Mouse (Mus musculus): ENCODE measurements around the gene Gm45062.

Gene Gm45062

DNA sequence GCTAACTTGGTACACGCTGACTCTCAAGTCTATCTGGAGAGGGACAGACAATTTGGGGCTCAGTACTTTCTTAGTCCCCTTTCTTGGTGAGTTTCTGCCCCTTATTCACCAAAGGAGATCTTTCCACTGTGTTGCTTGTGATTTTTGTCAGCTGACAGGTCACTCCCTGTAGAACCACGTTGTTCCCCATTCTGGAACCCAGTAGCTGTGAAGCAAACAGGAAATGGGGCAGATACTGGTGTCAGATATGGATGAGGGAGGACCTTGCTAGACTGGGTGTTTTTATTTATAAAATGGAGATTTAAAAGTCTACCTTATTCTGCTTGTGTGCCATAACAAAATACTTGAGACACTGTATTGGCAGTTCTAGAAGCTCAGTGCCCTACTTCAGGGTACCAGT, 358.1 kb downstream of the Gm45062 start:
- no peak for DNase-seq (ENCODE audit: low read depth, low spot score)

DNA sequence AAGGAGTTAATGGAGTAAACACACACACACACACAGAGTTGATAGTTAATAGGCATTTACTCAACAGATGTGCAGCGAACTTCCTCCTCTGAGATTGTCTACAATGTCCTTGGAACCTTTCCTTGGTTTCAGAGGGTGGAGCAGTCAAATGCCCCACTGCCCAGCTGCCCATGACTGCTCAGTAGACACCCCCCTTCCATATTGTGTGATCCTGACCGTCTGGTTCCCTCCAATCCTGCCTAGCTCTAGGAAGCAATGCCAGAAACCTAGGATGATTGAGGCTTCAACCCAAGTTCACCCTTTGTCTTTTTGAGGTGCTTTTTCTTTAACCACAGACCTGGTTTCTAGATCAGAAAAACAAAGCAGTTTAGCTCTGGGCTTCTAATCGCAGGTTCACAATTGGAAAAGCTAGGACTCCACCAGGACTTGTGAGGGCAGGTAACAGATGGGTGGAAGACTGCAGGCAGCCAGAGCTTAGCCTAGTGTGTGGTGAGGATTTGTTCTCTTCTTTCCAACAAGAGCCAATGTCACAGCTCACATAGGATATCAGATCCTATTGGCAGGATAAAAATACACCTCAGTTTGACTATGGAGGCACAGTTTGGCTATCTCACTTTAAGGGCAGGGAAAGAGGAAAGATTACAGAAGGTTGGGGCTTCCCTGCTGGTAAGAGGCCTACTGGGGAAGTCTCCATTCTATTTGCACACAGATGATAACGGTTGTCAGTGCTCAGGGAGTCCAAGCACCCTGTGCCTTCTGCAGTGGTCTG, 360.5 kb downstream of the Gm45062 start:
- DNase-seq (ENCODE audit: low read depth, low spot score): no peak

DNA sequence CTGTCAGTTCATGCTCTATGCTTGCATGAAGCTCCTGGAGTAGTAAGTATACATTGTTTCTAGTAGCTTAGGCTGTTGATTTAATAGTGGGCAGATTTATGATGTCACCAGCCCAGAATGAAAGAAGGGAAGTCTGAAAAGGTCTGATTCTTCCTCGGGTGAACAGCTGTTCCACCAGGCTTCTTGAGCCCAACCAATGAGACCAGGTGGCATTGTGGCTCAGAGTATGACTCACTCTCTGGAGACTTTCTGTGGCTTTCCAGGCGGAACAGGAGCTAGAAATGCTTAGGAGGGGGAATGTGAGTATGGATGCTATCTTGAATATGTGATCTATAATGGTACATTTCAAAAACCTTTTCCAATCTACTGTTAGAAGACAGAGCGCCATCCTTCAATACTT, 363.8 kb downstream of the Gm45062 start:
- DNase-seq (ENCODE audit: low read depth, low spot score): no peak

DNA sequence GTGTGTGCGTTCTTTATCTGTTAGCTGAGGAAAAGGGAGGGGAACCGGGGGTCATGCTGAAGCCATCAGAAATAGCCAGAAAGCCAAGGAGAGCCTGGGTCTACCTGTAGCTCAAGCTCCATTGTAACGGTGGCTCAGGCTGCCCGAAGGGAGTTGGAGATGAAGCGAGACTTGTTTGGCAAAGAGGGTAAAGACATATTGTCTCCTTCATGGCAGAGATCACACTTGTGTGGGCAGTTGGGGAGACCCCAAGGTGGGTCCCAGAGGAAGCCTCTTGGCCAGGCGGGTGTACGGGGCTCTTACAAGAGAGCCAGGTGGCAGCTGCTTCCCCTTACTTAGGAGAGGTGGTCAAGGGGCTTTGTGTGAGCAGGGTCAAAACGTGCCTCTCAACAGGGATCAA, 369.0 kb downstream of the Gm45062 start:
- no peak for DNase-seq (ENCODE audit: low read depth, low spot score)

DNA sequence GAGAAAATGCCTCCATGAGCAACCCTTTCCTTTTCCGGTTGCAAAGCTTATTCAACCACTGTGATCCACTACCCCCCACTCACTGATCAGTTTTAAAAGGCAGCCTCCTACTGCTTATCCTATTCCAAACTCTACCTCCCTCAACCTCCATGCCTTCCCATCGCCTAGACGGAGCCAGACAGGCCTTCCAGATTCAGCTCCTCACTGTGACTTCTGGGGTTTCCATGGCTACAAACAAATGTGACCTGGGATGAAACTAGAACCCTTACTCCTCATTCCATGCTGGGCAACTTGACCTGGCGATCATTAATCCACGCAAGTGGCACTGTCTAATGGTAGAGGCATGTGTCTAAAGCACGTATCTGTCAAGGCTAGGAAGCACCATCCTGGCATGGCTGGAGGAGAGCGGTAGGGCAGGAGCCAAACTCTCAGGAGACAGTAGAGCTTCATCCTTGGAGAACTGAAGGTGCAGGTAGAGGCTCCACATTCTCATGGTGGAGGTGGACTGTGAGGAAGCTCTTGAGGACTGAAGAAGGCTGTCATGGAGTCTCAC, 369.5 kb downstream of the Gm45062 start:
- DNase-seq (ENCODE audit: low read depth, low spot score): no peak

DNA sequence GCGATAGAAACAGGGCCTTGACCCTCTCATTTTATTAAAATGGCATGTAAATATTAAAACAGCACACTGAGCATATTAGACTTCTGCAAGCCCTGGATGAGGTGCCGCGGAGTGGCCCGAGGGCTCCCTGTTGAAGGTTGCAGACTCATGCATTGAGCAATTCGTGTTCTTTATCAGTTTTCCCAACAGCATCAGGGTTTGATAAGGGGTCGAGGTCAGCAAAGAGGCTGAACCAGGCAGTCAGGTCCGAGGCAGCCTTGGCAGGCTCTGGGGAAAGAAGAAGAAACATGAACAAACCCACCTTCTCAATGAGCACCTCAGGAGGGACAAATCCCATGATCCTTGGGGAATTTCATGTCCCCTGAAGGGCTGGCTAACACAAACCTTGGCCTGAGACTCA, 371.3 kb downstream of the Gm45062 start:
- no peak for DNase-seq (ENCODE audit: low read depth, low spot score)

DNA sequence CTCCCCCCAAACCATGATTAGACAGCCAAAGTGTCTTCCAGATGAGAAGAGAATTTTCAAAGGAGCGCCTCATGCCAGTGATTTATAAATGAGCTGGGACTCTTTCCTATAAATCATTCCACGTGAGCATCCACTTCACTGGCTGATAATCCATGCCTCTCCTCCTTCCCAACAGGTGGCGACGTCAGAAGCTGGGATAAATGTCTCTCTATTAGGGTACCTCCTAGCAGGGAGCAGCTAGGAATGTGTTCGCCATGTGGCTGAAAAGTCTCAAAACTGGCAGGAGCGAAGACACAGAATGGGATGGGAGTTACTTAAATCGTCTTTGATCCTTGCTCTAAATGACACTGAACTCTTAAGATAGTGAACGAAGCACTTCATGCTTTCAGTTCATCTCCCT, 372.1 kb downstream of the Gm45062 start:
- DNase-seq (ENCODE audit: low read depth, low spot score): no peak

DNA sequence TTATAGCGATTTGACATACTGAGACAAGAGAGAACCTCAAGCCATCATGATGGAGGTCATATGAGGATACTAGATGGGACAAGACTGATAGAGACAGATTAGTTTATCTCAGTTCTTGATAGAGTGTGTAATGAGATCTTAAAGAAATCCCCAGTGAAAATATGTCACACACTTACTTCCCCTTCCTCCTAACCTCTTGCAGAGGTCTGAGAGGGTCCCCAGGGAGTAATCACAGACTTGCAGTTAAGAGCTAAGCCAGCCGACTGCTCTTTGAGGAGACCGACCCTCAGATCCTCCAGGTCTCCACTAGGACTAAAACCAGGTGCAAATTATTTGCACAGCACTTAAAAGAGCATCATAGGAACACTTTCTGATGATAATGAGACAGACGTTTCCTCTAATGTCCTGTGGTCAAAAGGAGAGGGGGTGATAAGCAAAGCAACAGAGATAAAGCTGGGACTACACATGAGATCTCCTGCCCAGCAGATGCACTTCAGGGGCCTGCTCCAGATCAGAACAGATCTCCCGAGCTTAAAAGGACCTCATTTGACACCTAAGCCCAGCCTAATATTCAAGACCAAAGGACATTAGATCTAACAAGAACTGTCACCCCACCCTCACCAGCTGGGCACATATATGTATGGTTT, 372.9 kb downstream of the Gm45062 start:
- no peak for DNase-seq (ENCODE audit: low read depth, low spot score)

DNA sequence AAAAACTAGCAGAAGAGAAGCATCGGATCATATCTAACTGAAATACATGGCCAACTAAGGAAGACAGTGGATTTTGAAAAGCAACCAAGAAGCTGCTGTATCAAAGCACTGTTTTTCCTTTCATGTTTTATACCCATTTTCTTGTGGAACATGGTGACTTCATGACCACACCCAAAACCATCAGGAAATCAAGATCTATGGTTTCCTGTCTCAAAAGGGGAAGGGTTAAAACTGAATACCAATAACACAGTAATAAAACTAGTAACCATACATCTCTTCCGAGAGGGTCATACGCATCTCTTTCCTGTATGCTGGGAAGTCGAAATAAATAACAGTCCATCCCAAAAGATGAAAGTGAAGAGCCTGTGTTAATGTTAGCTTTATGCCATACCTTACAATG, 373.5 kb downstream of the Gm45062 start:
- DNase-seq (ENCODE audit: low read depth, low spot score): no peak

DNA sequence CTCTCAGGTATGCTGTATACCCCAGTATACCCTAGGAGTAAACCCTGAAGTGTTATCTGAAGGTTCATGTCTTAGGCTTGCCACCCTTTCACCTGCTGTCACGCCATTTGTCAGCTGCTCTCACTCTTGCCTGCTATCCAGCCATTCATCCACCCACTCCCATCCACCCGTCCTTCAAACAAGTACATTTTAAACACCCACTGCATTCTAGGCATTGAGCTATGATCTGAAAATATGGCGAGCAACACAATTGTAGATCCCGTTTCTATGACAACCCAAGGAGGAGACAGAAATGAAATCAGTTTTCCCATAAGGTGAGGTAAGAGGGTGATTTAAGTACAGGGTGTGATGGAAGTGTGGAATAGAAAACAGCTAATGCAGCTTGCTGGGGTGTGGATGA, 378.9 kb downstream of the Gm45062 start:
- DNase-seq (ENCODE audit: low read depth, low spot score): no peak

DNA sequence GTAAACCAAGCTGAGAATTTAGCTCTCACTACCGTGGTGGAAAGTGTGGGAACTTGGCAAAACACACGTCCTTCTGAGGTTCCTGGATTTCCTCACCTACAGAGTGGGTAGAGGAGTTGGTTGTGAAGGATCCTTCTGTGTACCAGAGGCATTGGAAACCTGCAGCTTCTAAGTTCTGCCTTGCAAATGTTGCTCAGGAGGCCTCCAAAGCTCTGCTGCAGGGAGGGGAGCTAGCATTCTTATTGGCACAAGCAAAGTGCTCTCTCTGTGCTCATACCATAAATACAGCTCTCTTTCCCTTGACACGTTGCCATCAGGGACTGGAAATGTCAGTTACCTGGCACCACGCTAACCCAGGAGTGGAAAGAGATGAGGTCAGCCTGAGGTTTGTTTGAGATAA, 379.6 kb downstream of the Gm45062 start:
- no peak for DNase-seq (ENCODE audit: low read depth, low spot score)

DNA sequence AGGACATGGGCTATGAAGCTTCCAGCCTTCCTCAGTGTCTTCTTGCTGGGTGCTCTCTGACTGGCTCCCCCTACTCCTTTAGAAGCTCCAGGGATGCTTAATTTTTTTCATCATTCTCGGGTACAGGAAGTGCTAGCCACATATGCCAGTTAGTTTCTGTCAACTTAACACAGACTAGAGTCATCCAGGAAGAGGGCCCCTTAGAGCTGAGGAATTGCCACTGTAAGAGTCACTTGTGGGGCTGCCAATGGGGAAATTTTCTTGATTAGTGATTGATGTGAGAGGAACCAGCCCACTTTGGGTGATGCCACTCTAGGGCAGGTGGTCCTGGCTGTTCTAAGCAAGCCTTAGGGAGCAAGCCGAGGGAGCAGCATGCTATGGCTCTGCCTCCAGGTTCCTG, 380.3 kb downstream of the Gm45062 start:
- DNase-seq (ENCODE audit: low read depth, low spot score): no peak

DNA sequence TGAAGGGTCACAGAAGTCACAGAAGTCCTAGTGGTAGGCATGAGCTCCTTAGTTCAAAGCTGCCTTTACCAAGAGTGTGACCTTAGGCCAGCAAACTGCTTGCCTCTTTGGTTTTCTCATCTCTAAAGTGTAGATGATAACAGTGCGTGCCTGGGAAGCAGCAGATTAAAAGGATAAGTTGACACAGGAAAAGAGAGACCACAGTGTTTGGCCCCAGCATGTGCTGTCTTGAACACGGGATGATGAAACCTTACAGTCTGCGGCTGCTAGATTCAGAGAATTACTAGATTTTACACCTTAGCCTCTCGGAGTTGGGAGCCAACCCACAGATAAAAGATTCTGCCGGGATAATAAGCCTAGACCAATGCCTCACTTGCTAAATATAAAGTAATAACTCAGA, 381.6 kb downstream of the Gm45062 start:
- DNase-seq (ENCODE audit: low read depth, low spot score): no peak

DNA sequence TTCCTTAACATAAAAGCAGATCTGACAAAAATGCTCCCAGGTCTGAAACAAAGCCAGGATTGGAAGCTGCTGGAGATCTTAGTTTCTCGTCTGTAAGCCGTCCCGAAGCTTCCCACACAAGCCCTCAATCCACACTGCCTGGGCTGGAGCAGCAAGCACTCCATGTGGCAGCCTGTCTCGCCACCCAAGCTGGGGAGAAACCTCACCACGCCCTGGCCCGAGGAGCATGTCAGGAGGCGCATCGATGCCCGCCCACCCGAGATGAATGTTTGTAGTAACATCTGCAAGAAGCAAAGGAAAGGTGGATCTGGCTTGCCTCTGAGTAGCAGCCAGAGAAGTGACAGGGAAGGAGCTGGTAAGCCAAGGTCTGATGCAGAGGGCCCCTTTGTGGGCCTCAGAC, 385.5 kb downstream of the Gm45062 start:
- DNase-seq (ENCODE audit: low read depth, low spot score): no peak

DNA sequence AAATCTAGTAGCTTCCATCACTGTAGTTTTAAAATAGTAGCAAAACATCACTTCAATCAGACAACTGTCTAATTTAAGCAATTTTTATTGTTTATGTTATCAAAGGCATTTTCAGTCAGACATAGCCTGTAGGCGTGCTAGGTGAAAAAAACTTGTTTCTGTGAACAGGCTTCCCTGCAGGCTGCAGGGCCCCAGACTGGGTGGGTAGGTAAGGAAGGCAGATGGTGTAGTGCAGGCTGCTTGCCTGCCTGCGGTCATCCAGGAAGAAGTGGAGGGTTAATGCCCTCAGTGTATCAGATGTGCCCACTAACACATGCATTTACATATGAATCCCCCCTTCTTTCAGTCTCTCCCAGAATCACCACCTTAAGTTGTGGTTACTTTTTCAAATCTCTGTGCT, 386.5 kb downstream of the Gm45062 start:
- no peak for DNase-seq (ENCODE audit: low read depth, low spot score)
